Mouse (Mus musculus) kidney, adult 9 months (tissue): Measurements from ENCODE around the gene Zfp607b.

Experiments
- DNase-seq: peaks from one replicate; pipeline ENCODE4 v3.0.0; 2022

Gene Zfp607b

DNA sequence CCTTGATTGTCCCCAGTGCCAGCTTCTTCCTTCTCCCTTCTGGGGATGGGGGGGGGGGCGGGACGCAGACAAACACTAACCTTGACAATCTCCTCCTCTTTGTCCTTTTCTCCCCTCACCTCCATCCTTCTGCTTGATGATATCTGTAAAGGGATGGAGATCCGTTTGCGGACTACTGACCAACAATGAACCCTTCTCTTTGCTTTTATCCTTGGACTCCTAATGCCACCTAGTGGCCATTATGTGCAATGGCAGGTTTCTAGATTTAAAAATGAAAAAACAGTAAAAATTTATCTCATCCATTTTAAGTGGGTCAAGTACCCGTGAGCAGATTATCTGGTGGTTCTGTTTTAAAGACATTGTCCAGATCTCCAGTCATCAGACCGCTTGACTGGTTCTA is 3.5 kb upstream of the Zfp607b start:
- peak; percentile 26 for DNase-seq

DNA sequence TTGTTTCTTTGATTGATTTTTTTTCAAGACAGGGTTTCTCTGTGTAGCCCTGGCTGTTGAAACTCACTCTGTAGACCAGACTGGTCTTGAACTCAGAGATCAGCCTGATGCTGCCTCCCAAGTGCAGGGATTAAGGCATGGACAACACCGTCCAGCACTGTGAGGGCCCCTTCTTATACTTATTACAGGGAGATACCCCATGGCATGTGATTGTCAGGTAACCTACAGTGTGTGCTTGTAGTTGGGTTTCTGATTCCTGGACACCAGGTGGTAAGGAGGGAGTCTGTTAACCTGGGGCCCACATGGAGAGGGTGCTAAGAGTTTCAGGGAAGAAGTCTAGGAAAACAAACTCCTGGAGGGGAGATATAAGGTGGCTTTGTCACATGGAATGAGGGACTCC is 2.1 kb upstream of the Zfp607b start:
- no peak for DNase-seq

- DNase-seq: no peak
Observed at GRCm38 (mm10) chr7:27687836-27688235, 1.3 kb upstream of the Zfp607b start.

- no peak for DNase-seq
Observed at GRCm38 (mm10) chr7:27688246-27688788, 823 bp upstream of the Zfp607b start.

DNA sequence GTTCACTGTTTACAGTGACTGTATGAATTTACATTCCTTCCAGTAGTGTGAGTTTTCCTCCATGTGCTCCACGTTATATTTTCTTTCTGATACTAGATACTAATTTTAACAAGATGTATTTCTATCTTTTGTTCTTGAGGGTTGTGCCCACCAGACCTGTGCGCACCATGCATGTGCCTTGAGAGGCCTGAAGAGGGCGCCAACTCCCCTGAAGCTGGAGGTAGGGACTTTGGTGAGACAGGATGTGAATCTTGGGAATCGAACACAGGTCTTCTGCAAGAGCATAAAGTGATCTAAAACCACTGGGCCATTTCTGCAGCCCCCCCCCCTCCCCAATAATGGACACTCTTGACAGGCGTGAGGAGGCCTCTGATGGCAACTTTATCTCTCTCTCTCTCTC is 1.9 kb downstream of the Zfp607b start:
- peak; percentile 30 for DNase-seq

GRCm38 (mm10) chr7:27696711-27697110 is 7.6 kb downstream of the Zfp607b start:
- DNase-seq: no peak

- DNase-seq: no peak
Observed at GRCm38 (mm10) chr7:27710402-27710801, 21.3 kb downstream of the Zfp607b start.

GRCm38 (mm10) chr7:27721951-27722350 is 32.8 kb downstream of the Zfp607b start:
- no peak for DNase-seq

DNA sequence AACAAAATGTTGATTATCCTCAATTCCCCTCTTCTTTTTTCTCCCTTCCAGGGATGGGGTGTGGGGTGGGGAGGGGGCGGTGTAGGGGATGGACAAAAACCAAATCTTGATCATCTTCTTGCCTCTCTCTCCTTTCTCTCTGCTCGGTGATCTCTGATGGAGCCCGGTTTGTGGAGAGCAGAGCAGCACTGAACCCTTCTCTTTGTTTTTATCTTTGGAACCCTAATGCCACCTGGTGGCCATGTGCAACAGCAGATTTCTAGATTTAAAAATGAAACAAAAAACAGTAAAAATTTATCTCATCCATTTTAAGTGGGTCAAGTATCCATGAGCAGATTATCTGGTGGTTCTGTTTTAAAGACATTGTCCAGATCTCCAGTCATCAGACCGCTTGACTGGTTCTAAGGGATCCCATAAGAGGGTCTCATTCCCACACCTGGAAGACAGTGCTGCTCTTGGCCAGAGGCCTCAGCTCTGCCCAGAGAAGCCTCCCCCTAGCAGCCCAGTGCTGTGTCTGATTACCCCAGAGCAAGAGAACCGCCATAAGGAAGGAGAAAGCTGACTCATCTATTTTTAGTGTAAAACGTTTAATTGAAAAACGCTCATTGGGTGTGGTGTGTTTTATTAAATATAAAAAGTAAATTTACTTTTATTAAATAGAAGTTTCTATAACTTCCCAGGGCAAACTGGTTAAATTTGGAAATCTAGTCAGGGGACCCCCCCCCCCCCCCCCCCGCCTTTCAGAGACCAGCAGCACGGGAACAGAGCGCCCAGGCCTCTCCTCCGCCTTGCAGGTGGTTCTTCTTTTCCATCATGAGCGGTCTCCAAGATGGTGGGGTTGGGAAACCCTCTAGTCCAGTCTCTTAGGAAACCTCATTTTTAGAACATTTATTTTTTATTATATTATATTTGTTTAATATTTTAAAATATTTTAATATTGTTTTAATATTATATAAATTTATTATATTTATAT is 36.7 kb downstream of the Zfp607b start:
- DNase-seq: peak; percentile 40

- no peak for DNase-seq
Observed at GRCm38 (mm10) chr7:27727471-27727870, 38.3 kb downstream of the Zfp607b start.

DNA sequence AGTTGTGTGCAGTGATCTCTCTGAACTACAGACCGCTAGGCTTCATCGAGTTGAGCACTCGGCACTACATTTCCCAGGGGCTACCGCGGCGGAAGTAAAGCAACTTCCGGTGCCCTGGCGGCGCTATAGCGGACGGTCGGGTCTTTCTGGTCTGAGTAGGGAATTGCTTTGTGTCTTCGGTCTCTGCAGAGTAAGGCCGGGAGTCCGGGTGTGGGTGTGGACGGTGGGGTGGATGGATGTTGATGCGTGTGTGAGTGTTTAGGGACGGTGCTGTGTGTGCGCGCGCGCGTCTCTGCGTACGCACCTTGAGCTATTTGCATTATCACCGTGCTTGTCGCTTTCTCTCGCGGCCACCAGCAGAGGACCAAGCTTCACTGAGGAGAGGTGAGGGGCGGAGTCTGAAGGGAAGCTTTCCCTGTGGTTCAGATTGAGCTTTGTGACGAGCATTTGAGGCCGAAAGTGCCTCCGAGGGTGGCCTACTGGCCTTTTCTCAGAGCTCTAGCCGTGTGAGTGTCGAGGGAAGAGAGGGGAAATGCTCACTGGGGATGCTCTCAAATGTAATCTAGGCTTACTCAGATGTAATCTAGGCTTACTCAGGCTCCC is 42.2 kb downstream of the Zfp607b start, which contains the start of gene Zfp60:
Gene Zfp60 (plus strand): TSS at position 109 of the 603 bp plus-strand sequence.
- peak; percentile 89 for DNase-seq

DNA sequence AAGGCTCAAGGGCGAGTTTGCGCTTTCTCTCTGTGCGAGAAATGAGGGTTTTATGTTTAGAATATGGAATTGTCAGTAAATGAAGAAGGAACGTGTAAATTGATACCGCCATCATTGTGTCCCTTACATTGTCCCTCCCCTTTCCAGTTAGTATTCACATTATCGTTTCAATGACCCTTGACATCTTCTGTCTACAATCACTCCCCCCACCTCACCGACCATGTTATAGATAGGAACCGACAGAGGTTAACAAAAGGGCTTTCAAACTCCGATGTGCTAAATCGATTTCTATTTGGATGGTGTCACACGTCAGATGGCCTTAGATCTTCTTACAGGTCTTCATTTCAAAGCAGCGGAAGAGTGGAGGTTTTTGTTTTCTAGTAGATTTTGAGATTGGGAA is 42.8 kb downstream of the Zfp607b start:
- DNase-seq: no peak

DNA sequence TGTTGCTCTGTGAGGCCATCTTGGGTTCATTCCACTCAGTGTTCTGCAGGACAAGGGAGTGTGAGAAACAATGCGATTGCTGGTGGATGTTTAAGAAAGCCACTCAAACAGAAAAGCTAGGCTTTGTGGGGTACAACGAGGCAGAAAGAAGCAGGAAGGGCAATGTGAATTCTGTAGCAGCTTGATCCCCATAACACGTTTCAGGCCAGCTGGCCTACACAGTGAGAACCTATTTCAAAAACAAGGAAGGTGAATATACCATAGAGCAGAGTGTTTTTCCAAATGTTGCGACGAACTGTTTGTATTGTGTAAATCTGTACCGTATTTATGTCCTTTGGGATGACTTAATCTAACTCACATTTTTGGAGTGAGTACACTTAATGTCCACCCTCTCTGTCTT is 43.4 kb downstream of the Zfp607b start:
- no peak for DNase-seq

DNA sequence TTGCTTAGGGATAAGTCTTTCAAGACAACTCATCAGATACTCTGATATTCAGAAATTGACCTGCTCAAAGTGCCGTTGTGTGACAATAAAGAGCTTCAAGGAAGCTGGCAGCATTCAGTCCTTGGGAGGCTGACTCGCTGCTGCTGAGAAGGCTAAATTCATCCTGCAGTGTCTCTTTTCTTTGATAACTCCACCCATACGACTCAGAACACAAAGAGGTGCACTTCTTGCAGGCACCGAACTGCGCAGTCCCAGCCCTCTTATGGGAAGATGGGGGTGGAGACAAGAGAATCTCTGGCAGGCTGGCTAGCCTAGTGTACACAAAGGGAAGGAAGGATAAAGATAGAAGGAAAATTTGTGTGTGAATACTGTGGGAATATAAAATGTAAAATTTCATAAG is 46.3 kb downstream of the Zfp607b start:
- no peak for DNase-seq
